Mouse (Mus musculus): ENCODE measurements around the gene Zbtb1. TPM values are rescaled to one million over a fixed set of nuclear protein-coding genes. Genes with fewer than 3 reads are reported as not detected.

Zbtb1 gene
- polyA plus RNA-seq, 1 experiment from 2014 or later: 10.0 TPM

DNA sequence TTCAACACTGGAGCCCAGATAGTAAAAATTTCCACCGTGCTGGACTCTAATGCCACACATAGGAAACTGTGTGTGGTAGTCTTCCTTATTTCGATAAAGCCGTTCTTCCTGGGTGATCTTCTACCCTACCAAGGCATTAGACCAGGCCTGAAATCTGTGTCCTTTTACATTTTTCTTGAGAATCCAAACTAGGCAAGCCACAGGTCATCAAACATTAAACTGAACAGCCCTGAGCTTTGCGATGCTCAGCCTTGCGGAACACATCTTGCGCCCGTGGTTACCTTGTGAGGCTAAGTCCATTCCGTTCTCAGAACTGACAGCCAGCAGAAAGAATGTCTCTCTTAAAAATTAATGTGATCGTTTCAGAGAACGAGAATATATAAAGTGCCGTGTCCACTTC is 76.1 kb downstream of the Zbtb1 start:
- Histone ChIP-seq H3K9ac (replicated peaks; ENCODE audit: low read length) (no peak overlapping the region), H3K4me1 (ENCODE audit: insufficient read depth, low read length) (peaks cover 15% of the 10 kb centered on the region), H3K9me3 (ENCODE audit: low read length) (no peaks in the 10 kb centered on the region), H3K4me2 (replicated peaks; ENCODE audit: low read depth, low read length) (peak overlapping the region; percentile 17; the same call in 1 of the 2 replicates), H3K4me3 (ENCODE audit: low read length) (peak overlapping the region; percentile 3; the same call in 1 of the 2 replicates), H3K36me3 (ENCODE audit: insufficient read depth, low read length) (no peaks in the 10 kb centered on the region), H3K27me3 (ENCODE audit: insufficient read depth, low read length) (no peaks in the 10 kb centered on the region), H3K27ac (ENCODE audit: low read length) (peak overlapping the region; percentile 87)
- peak; percentile 83 for ATAC-seq (ENCODE audit: low FRiP score, low TSS enrichment)
- WGBS: 41% methylated on average over 11 of the region's 11 CpGs

Other genes with a start within 250 kb of the Zbtb1 start
- gene Esr2, start 193.0 kb upstream of the Zbtb1 start, polyA plus RNA-seq (2015; fragmentation: Nextera tagmentation; extraction: Ambion mirVana): 0.51 and 0.63 TPM in 2 replicates
- 0.10 TPM in 1 of 2 replicates, not detected in the other for gene Tex21, start 123.5 kb upstream of the Zbtb1 start, polyA plus RNA-seq (2015; fragmentation: Nextera tagmentation; extraction: Ambion mirVana)
- gene Mthfd1, start 115.0 kb upstream of the Zbtb1 start, polyA plus RNA-seq (2015; fragmentation: Nextera tagmentation; extraction: Ambion mirVana): 119 and 127 TPM in 2 replicates
- 1.4 and 1.9 TPM in 2 replicates for gene Akap5, start 45.4 kb upstream of the Zbtb1 start, polyA plus RNA-seq (2015; fragmentation: Nextera tagmentation; extraction: Ambion mirVana)
- gene Zbtb25, start 664 bp upstream of the Zbtb1 start, polyA plus RNA-seq (2015; fragmentation: Nextera tagmentation; extraction: Ambion mirVana): 14.0 and 15.2 TPM in 2 replicates
- gene Hspa2, start 33.9 kb downstream of the Zbtb1 start, polyA plus RNA-seq (2015; fragmentation: Nextera tagmentation; extraction: Ambion mirVana): 11.0 and 12.5 TPM in 2 replicates
- gene Ppp1r36, start 47.3 kb downstream of the Zbtb1 start, polyA plus RNA-seq (2015; fragmentation: Nextera tagmentation; extraction: Ambion mirVana): 4.0 and 4.3 TPM in 2 replicates
- gene Plekhg3, start 160.6 kb downstream of the Zbtb1 start, polyA plus RNA-seq (2015; fragmentation: Nextera tagmentation; extraction: Ambion mirVana): 23.0 and 24.8 TPM in 2 replicates

Data from kidney, embryonic 16.5 days (tissue).